Mouse (Mus musculus) hindbrain, embryonic 16.5 days (tissue): ENCODE measurements around the gene Ccdc142. TPM values are rescaled to one million over a fixed set of nuclear protein-coding genes. Genes with fewer than 3 reads are reported as not detected.

ENCODE experiments used
- ATAC-seq: fragments of 200-750 bp; cut with Nextera tagmentation; 2 replicates; pipeline ENCODE4 v1.8.0; 2017; ENCODE audit warnings: moderate TSS enrichment, moderate library complexity
- H3K27ac ChIP-seq: fragments of 300-500 bp; sonication (generic); 2 replicates; pipeline ENCODE4 v1.5.1; 2014; ENCODE audit warnings: low read depth, mild to moderate bottlenecking, control low read depth, low read length, moderate library complexity
- H3K27me3 ChIP-seq: fragments of 300-500 bp; sonication (generic); replicated peaks from 2 replicates; pipeline ENCODE4 v1.6.1; 2014; ENCODE audit warnings: low read length; ENCODE audit not compliant: control insufficient read depth, insufficient read depth
- H3K36me3 ChIP-seq: fragments of 300-500 bp; sonication (generic); 2 replicates; pipeline ENCODE4 v1.6.1; 2014; ENCODE audit warnings: mild to moderate bottlenecking, low read length, moderate library complexity, mixed read lengths; ENCODE audit not compliant: control insufficient read depth, insufficient read depth
- H3K4me1 ChIP-seq: fragments of 300-500 bp; sonication (generic); 2 replicates; pipeline ENCODE4 v1.6.1; 2014; ENCODE audit warnings: low read depth, low read length; ENCODE audit not compliant: control insufficient read depth, insufficient read depth
- H3K4me2 ChIP-seq: fragments of 300-500 bp; sonication (generic); 2 replicates; pipeline ENCODE4 v1.6.1; 2014; ENCODE audit warnings: mild to moderate bottlenecking, low read length, control low read depth, moderate library complexity
- H3K4me3 ChIP-seq: fragments of 300-500 bp; sonication (generic); 2 replicates; pipeline ENCODE4 v1.5.1; 2014; ENCODE audit warnings: mild to moderate bottlenecking, low read length, control low read depth, moderate library complexity
- H3K9ac ChIP-seq: fragments of 300-500 bp; sonication (generic); 2 replicates; pipeline ENCODE4 v1.6.1; 2014; ENCODE audit warnings: low read depth, mild to moderate bottlenecking, control low read depth, low read length, moderate library complexity
- H3K9me3 ChIP-seq: fragments of 300-500 bp; sonication (generic); 2 replicates; pipeline ENCODE4 v1.6.1; 2014; ENCODE audit warnings: mild to moderate bottlenecking, low read length, moderate library complexity; ENCODE audit not compliant: control insufficient read depth
- WGBS: fragments of 180-500 bp; shearing (Covaris S2); extraction: QIAGEN DNeasy Blood & Tissue Kit; methylation state at CpG from one replicate; pipeline ENCODE4 v1.1.7; 2014; 5-methylcytosine and 5-hydroxymethylcytosine counted together
- polyA plus RNA-seq: library from polyadenylated mRNA; unstranded; fragments of >200 nt; fragmentation: Nextera tagmentation; extraction: Ambion mirVana; gene quantifications from 2 replicates; pipeline ENCODE4 v1.2.1, GENCODE M21; 2015

Ccdc142 gene
- 4.2 and 6.1 TPM in 2 replicates for polyA plus RNA-seq

GRCm38 (mm10) chr6:83101316-83101687 is at the start of gene Ccdc142, which contains the start of gene Gm42688:
Gene Ccdc142, plus strand, starts transcription at chr6:83101601.
Gene Gm42688, plus strand, starts transcription at chr6:83101617.
- peak within 1 kb of the TSS; percentile 70 for H3K4me3 ChIP-seq
- peak within 1 kb of the TSS; percentile 84 for H3K27ac ChIP-seq
- no peaks in the 10 kb centered on the region for H3K36me3 ChIP-seq
- H3K4me1 ChIP-seq: peaks cover 13% of the 10 kb centered on the region
- under 1% methylated on average over 25 of the region's 25 CpGs for WGBS
- H3K27me3 ChIP-seq: peaks cover 2% of the 10 kb centered on the region; the same call in 1 of the 2 replicates
- peak; percentile 92 for ATAC-seq
- H3K9me3 ChIP-seq: no peaks in the 10 kb centered on the region
- peak within 1 kb of the TSS; percentile 78 for H3K9ac ChIP-seq
- H3K4me2 ChIP-seq: peak within 1 kb of the TSS; percentile 69

- H3K36me3 ChIP-seq: peaks cover 7% of the 10 kb centered on the region; the same call in 1 of the 2 replicates
- no peaks in the 10 kb centered on the region for H3K27me3 ChIP-seq
- H3K4me1 ChIP-seq: peaks cover 24% of the 10 kb centered on the region
- H3K4me2 ChIP-seq: peak overlapping the region; percentile 88
- H3K4me3 ChIP-seq: peak overlapping the region; percentile 89
- 2% methylated on average over 26 of the region's 26 CpGs for WGBS
- no peaks in the 10 kb centered on the region for H3K9me3 ChIP-seq
- H3K27ac ChIP-seq: peak overlapping the region; percentile 88
- H3K9ac ChIP-seq: peak overlapping the region; percentile 91
- peak; percentile 2; the same call in 1 of the 2 replicates for ATAC-seq
These were observed 48.1 kb upstream of the Ccdc142 start for GRCm38 (mm10) chr6:83053136-83053960.

- under 1% methylated on average over 59 of the region's 64 CpGs for WGBS
- Histone ChIP-seq H3K9me3 (no peaks in the 10 kb centered on the region), H3K27me3 (no peaks in the 10 kb centered on the region), H3K4me2 (peak within 1 kb of the TSS; percentile 88), H3K4me1 (peaks cover 24% of the 10 kb centered on the region), H3K36me3 (peaks cover 7% of the 10 kb centered on the region; the same call in 1 of the 2 replicates), H3K27ac (peak within 1 kb of the TSS; percentile 88), H3K4me3 (peak within 1 kb of the TSS; percentile 89), H3K9ac (peak within 1 kb of the TSS; percentile 91)
- peak; percentile 98 for ATAC-seq
These were observed 47.1 kb upstream of the Ccdc142 start, which contains the start of gene Aup1 for GRCm38 (mm10) chr6:83054074-83054851. Gene Aup1, plus strand, starts transcription at chr6:83054521.

- Histone ChIP-seq H3K4me3 (peak within 1 kb of the TSS; percentile 89), H3K36me3 (peaks cover 7% of the 10 kb centered on the region; the same call in 1 of the 2 replicates), H3K4me1 (peaks cover 24% of the 10 kb centered on the region), H3K9ac (peak within 1 kb of the TSS; percentile 91), H3K9me3 (no peaks in the 10 kb centered on the region), H3K27me3 (no peaks in the 10 kb centered on the region), H3K27ac (peak within 1 kb of the TSS; percentile 88), H3K4me2 (peak within 1 kb of the TSS; percentile 88)
- WGBS: 1% methylated on average over 50 of the region's 50 CpGs
- ATAC-seq: no peak; the same call in 1 of the 2 replicates
These were observed 46.5 kb upstream of the Ccdc142 start, which contains the start of gene Htra2 for GRCm38 (mm10) chr6:83054871-83055431. Gene Htra2, minus strand, starts transcription at chr6:83055273.

- no peak for ATAC-seq
- H3K4me2 ChIP-seq: no peak within 1 kb of the TSS
- H3K4me3 ChIP-seq: no peak within 1 kb of the TSS
- peaks cover 19% of the 10 kb centered on the region for H3K4me1 ChIP-seq
- 60% methylated on average over 3 of the region's 3 CpGs for WGBS
- no peak within 1 kb of the TSS for H3K9ac ChIP-seq
- H3K36me3 ChIP-seq: peaks cover 5% of the 10 kb centered on the region; the same call in 1 of the 2 replicates
- H3K9me3 ChIP-seq: no peaks in the 10 kb centered on the region
- H3K27ac ChIP-seq: no peak within 1 kb of the TSS
- peaks cover 10% of the 10 kb centered on the region for H3K27me3 ChIP-seq
These were observed 43.6 kb upstream of the Ccdc142 start, which contains the start of gene Dqx1 for GRCm38 (mm10) chr6:83057790-83058189. Gene Dqx1, plus strand, starts transcription at chr6:83057844.

GRCm38 (mm10) chr6:83058725-83059124 is 42.7 kb upstream of the Ccdc142 start:
- Histone ChIP-seq H3K27me3 (peaks cover 20% of the 10 kb centered on the region), H3K9ac (no peak overlapping the region), H3K9me3 (no peaks in the 10 kb centered on the region), H3K4me1 (peaks cover 13% of the 10 kb centered on the region), H3K36me3 (peaks cover 5% of the 10 kb centered on the region; the same call in 1 of the 2 replicates), H3K4me2 (no peak overlapping the region), H3K4me3 (no peak overlapping the region), H3K27ac (no peak overlapping the region)
- 88% methylated on average over 2 of the region's 2 CpGs for WGBS
- no peak for ATAC-seq

- H3K27me3 ChIP-seq: peaks cover 70% of the 10 kb centered on the region
- H3K9me3 ChIP-seq: no peaks in the 10 kb centered on the region
- WGBS: 39% methylated on average over 8 of the region's 8 CpGs
- no peak for ATAC-seq
- no peaks in the 10 kb centered on the region for H3K36me3 ChIP-seq
- no peak overlapping the region for H3K4me2 ChIP-seq
- H3K4me1 ChIP-seq: peaks cover 7% of the 10 kb centered on the region; the same call in 1 of the 2 replicates
- H3K9ac ChIP-seq: no peak overlapping the region
- no peak overlapping the region for H3K4me3 ChIP-seq
- no peak overlapping the region for H3K27ac ChIP-seq
These were observed 35.4 kb upstream of the Ccdc142 start for GRCm38 (mm10) chr6:83065995-83066394.

- H3K27me3 ChIP-seq: peaks cover 75% of the 10 kb centered on the region
- H3K27ac ChIP-seq: no peak overlapping the region
- H3K9me3 ChIP-seq: no peaks in the 10 kb centered on the region
- no peak overlapping the region for H3K4me2 ChIP-seq
- WGBS: 26% methylated on average over 6 of the region's 6 CpGs
- no peak overlapping the region for H3K9ac ChIP-seq
- ATAC-seq: no peak
- no peaks in the 10 kb centered on the region for H3K36me3 ChIP-seq
- H3K4me1 ChIP-seq: peaks cover 7% of the 10 kb centered on the region; the same call in 1 of the 2 replicates
- H3K4me3 ChIP-seq: no peak overlapping the region
These were observed 35.0 kb upstream of the Ccdc142 start for GRCm38 (mm10) chr6:83066441-83066840.
